Mouse (Mus musculus) urinary bladder, postnatal 36 days (tissue): ENCODE data around the gene Rpl9-ps6.
"Not testable (repeated sequence)": the region's sequence is repeated elsewhere in the genome, so short reads cannot be mapped to it uniquely, and the experiment has no call there.

ENCODE experiments used
- DNase-seq, 2 experiments: peaks; one replicate each; pipeline ENCODE4 v3.0.0; 2022; ENCODE audit warnings: low spot score in 2 of 2, mixed read lengths in 1 of 2

Gene Rpl9-ps6

DNA sequence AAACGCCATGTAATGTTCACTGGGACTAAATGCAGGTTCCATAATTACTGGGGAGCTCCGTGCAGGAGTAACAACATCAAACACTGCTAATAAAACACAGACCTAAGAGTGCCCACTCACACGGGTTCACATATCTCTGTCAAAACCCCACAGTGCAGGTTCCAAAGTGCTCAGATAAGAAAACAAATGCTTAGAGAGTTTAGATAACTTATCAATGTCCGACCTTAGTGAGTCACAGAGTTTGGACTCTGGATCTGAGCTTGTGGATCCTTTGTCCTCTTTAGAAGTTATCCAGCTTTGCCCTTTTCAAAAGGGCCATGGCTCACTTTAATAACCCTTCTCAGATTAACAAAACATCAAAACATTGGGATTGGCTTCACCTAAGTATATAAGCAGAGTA, 15.1 kb upstream of the Rpl9-ps6 start:
- DNase-seq = no peak

DNA sequence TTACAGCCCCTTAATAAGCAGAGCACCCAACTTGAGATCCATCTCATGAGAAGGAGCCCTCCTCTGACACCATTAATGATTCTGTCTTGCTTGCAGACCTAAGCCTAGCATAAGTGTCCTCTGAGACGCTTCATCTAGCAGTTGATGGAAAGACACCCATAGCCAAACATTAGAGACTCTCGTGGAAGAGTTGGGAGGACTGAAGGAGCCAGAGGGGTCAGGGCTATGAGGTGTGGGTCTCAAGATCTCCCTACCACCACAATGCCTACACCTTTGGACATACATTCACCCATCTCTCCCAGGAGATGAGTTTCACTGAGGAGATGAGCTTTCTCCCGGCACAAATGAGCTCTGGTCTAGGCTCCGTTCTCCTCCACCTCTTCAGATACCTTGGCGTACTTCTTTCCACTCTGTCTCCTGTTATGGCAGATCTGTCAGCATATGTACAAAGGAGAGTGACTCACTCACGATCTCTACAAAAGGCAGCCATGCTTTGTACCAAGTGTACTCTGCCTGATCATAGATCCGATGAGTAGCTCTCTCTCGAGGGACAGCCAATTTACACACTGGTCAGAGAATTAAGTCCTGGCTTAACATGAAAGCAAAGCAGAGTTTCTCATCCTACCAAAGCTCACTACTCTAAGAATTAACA, 14.5 kb upstream of the Rpl9-ps6 start:
- no peak for DNase-seq

GRCm38 (mm10) chr19:32480255-32480654, 13.9 kb upstream of the Rpl9-ps6 start:
- no peak for DNase-seq

DNA sequence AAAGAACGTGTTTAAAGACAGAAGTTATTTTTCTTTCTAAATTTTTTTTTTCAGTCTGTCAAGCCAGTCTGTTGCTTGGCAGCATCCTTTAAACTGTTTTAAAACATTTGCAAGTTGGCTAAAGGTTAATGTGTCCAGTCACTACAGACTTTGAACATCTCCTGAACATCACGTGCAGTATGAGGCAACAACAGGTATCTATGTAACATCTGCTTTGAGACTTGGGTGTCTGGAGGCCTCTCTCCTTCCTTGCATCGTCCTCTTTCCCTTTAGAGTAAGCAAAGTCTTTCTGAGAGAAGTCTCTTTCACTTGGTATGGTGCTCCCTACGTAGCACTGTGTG, 10.3 kb upstream of the Rpl9-ps6 start:
- DNase-seq = no peak

GRCm38 (mm10) chr19:32476016-32476711, 9.8 kb upstream of the Rpl9-ps6 start:
- no peak for DNase-seq

DNA sequence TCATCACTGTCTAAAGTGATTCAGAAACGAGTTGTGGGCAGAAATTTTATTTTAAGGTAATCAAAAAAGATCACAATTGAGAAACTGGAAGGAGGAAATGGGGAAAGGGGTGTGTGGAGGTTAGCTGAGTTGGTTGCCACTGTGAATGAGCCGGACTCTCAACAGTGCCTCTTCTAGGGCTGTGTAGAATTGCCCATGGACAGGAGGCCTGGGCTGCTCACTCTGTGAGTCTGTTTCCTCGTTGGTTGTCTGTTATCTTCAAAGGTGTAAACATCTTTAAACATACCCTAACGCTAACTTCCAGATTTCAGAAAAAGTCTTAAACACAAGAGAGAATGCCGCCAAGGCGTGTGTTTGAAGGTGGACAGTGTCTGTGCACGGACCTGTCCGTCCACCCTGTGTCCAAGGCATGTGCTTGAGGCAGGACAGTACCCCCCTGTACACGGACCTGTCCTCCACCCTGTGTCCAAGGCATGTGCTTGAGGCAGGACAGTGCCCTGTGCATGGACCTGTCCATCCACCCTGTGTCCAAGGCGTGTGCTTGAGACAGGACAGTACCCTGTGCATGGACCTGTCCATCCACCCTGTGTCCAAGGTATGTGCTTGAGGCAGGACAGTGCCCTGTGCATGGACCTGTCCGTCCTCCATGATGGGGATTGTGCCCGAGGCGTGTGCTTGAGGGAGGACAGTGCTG, 4.3 kb upstream of the Rpl9-ps6 start:
- no peak for DNase-seq

DNA sequence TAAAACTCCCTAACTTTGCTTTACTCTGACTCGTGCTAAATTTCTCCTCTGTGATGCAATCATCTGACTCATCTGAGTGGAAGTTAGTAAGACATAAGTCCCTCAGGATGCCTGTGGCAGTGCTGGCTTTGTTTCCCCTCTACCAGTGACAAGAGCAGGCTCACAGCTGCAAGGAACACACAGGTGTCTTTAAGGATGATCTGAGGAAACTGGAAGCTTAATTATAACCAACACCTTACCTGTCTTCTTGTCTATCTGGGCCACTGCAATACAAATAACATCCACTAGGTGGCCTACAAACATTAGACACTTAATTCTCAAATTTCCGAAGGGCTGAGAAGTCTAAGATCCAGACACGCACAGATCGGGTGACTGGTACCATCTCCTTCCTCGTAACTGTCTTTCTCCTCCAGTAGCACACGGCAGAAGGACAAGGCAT, 3.7 kb upstream of the Rpl9-ps6 start:
- peak; percentile 9 to 34 for DNase-seq

DNA sequence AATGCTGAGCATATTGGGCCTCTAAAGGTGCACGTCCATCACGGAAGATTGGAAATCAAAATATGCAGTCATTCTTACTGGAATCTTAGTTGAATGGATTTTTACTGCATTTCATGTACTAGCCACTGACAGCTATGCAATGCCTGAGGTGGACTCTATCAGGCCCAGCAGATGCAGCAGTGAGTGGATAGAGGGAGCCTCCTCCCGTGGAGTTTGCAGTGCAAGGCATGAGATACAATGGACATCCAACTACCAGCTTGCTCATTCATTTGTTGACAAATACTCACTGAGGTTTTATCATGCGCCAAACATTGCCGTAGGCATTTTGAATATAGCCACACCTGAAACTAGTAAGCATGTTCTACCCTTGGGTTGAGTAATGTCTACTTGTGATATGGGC, 947 bp upstream of the Rpl9-ps6 start:
- no peak for DNase-seq

- no peak for DNase-seq
These were observed 1.1 kb downstream of the Rpl9-ps6 start for GRCm38 (mm10) chr19:32465228-32465627.

DNA sequence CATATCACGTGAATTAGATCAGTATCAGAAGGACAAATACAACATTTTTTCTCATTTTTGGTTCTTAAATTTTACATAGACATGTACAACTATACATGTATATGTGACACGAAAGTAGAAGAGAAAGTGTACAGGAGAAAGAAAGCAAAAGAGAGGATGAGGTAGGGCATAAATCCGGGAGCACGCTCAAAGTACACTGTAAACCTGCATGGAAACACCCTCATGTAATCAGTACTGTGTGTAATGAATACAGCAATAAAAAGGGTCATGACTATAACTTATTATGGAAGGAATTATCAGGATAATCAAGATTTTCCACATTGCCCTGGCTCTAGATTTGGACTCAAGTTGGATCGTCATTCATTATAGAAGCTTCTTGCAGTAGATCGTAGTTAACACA, 3.3 kb downstream of the Rpl9-ps6 start:
- DNase-seq = no peak

GRCm38 (mm10) chr19:32457631-32458030, 8.7 kb downstream of the Rpl9-ps6 start:
- not testable (repeated sequence) for DNase-seq

DNA sequence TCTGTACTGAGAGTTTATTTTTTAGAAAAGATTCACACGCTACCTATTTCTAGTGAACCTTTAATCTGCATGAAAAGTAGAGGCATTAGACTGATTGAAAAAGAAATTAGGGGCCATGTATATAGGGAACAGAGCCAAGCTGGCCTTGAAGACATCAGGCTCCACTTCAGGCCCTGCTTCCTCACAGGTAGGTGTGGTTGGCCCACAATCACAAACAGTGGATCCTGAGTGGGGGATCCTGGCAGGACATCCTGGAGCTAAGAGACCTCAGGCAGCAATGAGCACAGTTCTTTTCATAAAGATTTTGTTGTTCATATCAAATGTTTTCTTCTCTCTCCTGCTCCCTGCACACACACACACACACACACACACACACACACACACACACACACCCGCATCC, 9.6 kb downstream of the Rpl9-ps6 start:
- no peak for DNase-seq

DNA sequence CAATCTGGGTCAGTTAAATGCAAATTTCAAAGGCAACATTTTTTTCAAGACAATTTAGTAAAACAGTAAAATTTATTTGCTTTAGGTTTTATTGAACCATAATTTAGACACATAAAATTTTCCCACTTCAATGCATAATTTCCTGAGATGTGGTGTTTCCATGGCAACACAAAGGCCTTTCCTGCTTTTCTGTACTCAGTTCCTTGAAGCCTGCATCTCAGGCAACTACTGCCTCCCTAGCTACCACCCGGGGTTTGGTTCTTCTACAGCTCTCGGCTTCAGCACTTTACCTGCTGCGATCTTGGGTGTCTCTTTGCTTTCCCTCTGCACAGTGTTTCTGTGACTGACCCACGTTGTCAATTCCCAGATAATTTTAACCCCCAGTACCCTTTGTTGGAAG, 14.1 kb downstream of the Rpl9-ps6 start:
- DNase-seq = no peak

- DNase-seq = no peak
These were observed 17.4 kb downstream of the Rpl9-ps6 start for GRCm38 (mm10) chr19:32448931-32449330.

DNA sequence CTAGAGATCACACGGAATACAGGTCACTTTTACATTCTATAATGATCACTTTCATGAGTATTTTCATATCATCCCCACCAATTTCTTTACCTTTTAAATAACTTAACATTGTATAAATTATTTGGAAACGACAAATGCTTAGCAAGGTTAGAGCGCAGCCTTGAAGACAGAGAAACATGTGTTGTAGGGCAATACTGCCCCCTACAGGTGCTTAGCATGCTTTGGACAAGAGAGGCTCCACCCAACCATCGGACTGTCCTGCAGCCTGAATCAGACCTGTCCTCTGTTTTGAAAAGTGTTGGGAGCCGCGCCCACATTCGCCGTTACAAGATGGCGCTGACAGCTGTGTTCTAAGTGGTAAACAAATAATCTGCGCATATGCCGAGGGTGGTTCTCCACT, 24.8 kb downstream of the Rpl9-ps6 start:
- peak in 1 of 2 experiments; percentile 16 for DNase-seq

- no peak for DNase-seq
These were observed 27.0 kb downstream of the Rpl9-ps6 start for GRCm38 (mm10) chr19:32439356-32439755.

DNA sequence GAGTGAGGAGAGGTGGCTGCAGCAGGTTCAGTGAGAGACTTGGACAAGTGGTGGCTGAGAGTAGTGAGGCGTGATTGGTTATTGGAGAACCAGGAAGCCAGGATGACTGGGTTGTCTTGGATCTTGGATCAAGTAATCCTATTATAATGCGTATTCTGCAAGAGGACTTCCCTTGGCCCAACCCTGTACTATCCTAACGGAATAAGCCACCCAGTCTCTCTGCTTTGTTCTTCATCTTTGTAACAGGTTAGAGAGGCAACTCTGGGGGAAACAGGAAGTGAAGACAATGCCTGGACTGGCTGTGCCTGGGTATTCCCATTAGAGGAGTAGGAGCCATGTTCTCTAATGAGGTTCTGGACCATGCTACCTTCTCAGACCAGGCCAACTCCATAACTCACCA, 40.5 kb downstream of the Rpl9-ps6 start:
- DNase-seq = no peak

- DNase-seq = no peak
These were observed 41.7 kb downstream of the Rpl9-ps6 start for GRCm38 (mm10) chr19:32424706-32425105.

DNA sequence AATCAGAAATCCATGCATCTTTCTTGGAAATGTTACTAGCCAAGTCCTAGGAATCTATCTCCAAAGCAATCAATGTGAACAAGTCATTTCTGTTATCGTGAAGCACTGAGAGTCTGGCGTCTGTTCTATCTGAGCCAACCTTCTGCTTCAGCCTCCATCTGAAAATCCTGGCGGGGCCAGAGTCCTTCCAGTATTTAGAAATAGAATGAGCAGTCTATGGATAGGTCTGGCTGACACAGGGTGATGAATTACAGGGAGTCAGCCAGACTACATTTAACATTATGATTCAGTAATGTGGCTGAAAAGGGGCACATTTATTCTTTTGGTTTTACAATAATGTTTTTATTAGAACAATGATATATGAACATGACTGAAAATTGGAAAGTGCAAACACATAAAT, 47.3 kb downstream of the Rpl9-ps6 start:
- no peak for DNase-seq

DNA sequence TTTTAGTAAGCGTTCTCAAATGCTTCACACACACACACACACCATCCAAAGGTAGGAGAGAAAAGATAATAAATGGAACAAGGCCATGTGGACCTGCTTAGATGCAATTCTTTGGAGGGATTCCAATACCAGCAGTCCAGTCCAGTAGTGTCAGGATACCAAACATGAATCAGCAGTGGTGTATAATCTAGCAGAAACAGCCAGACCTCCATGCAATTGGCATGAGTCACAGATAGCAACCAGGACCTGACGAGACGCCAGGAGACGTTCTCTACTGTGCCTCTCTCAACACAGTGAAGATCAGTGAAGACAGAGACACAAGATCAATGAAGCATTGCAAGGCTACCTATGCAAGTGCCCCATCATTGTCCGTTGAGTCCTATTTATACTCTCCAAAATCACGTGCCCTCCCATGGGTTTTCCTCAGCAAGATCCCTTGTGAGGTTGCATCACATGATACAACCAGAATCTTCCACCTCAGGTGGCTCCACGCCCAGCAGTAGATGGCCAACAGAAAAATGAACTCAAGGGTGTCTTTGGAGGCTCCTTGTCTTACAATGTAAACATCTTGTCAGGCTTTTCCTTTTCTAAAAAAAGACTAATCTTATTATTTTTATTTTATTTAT, 49.6 kb downstream of the Rpl9-ps6 start:
- no peak for DNase-seq
